Mouse (Mus musculus): ENCODE measurements around the gene Galns.

- no peak for TF ChIP-seq NRF1 (IDR thresholded peaks at IDR 0.05; ENCODE audit: low read depth, low read length)
- no peak for TF ChIP-seq EP300 (IDR thresholded peaks at IDR 0.05; ENCODE audit: low read length)
- TF ChIP-seq GABPA (IDR thresholded peaks at IDR 0.05; ENCODE audit: insufficient replicate concordance, low read depth, low read length): no peak
- no peak for TF ChIP-seq MAFK (IDR thresholded peaks at IDR 0.05; ENCODE audit: insufficient replicate concordance, low read length)
- TF ChIP-seq CTCF (conservative IDR thresholded peaks at IDR 0.05 in 1 of 2, IDR thresholded peaks at IDR 0.05 in 1 of 2; ENCODE audit: low read depth in 2 of 2, low read length in 2 of 2): no peak
- TF ChIP-seq ZKSCAN1 (IDR thresholded peaks at IDR 0.05; ENCODE audit: borderline replicate concordance, low read depth, low read length): no peak
- TF ChIP-seq MAX (IDR thresholded peaks at IDR 0.05; ENCODE audit: low read length): no peak
- TF ChIP-seq ZMIZ1 (IDR thresholded peaks at IDR 0.05; ENCODE audit: low read depth, low read length): no peak
- no peak for TF ChIP-seq POLR2AphosphoS2 (IDR thresholded peaks at IDR 0.05; ENCODE audit: low read depth, low read length)
- TF ChIP-seq JUND (conservative IDR thresholded peaks at IDR 0.05; ENCODE audit: low read depth, low read length): no peak
- no peak for TF ChIP-seq PAX5 (IDR thresholded peaks at IDR 0.05; ENCODE audit: low read length)
Observed at GRCm38 (mm10) chr8:122604640-122605039, 6.6 kb downstream of the Galns start.
